Mouse (Mus musculus) left cerebral cortex, postnatal 25 days (tissue): Measurements from ENCODE around the gene Tmem108. TPM values are rescaled to one million over a fixed set of nuclear protein-coding genes. Genes with fewer than 3 reads are reported as not detected.
A peak's percentile ranks its signal among the peaks of the same experiment; 100 is the strongest.

Experiments used
- DNase-seq, 2 experiments: peaks; one replicate each; pipeline ENCODE4 v3.0.0; 2022; ENCODE audit warnings: low spot score in 2 of 2, mixed read lengths in 1 of 2
- intact Hi-C: fragments of 180-260 bp; cut with DNase I; formaldehyde crosslinking; loops from one replicate; pipeline ENCODE4 v1.15.1; 2025
- total RNA-seq, 2 experiments: library from RNA; stranded (reverse); gene quantifications; 2 replicates each; pipeline ENCODE4 v1.2.3; 2021

Tmem108 gene
- total RNA-seq, 2 experiments from 2014 or later: 30.4 to 31.4 TPM

- intact Hi-C loops: loop anchor here (2.0 to 5.0 kb wide), 2 partner anchors 110 to 505 kb away; no protein-coding TSS in a partner anchor
- no peak for DNase-seq
Observed at GRCm38 (mm10) chr9:103491985-103492384, 269.7 kb downstream of the Tmem108 start.

- peak; percentile 79 for DNase-seq
Observed at GRCm38 (mm10) chr9:103490439-103490838, 271.2 kb downstream of the Tmem108 start.

GRCm38 (mm10) chr9:103489883-103490282 lies 271.8 kb downstream of the Tmem108 start:
- intact Hi-C loops: loop anchor here (2.0 to 5.0 kb wide), 2 partner anchors 112 to 507 kb away; no protein-coding TSS in a partner anchor
- DNase-seq: no peak

More at GRCm38 (mm10) chr9:103490439-103490838, 271.2 kb downstream of the Tmem108 start:
- intact Hi-C loops: loop anchor here (2.0 to 5.0 kb wide), 2 partner anchors 112 to 506 kb away; no protein-coding TSS in a partner anchor

- intact Hi-C loops: no loop called here
- DNase-seq: no peak
Observed at GRCm38 (mm10) chr9:103489096-103489495, 272.5 kb downstream of the Tmem108 start.

GRCm38 (mm10) chr9:103486262-103486661 lies 275.4 kb downstream of the Tmem108 start:
- intact Hi-C loops: no loop called here

GRCm38 (mm10) chr9:103485606-103486005 lies 276.0 kb downstream of the Tmem108 start:
- DNase-seq: no peak
- intact Hi-C loops: no loop called here

More at GRCm38 (mm10) chr9:103486262-103486661, 275.4 kb downstream of the Tmem108 start:
- DNase-seq: no peak

GRCm38 (mm10) chr9:103480603-103481220 lies 280.9 kb downstream of the Tmem108 start:
- intact Hi-C loops: no loop called here
- DNase-seq: no peak

- intact Hi-C loops: no loop called here
- no peak for DNase-seq
Observed at GRCm38 (mm10) chr9:103480044-103480576, 281.5 kb downstream of the Tmem108 start, which contains the start of gene Bfsp2. Gene Bfsp2 (minus strand): TSS chr9:103480420.

- intact Hi-C loops: no loop called here
- no peak for DNase-seq
Observed at GRCm38 (mm10) chr9:103475414-103475813, 286.2 kb downstream of the Tmem108 start.

GRCm38 (mm10) chr9:103473915-103474688 lies 287.5 kb downstream of the Tmem108 start:
- intact Hi-C loops: no loop called here
- DNase-seq: peak; percentile 14 to 49

GRCm38 (mm10) chr9:103471784-103472183 lies 289.9 kb downstream of the Tmem108 start:
- no peak for DNase-seq
- intact Hi-C loops: no loop called here

GRCm38 (mm10) chr9:103469516-103469915 lies 292.1 kb downstream of the Tmem108 start:
- no peak for DNase-seq
- intact Hi-C loops: no loop called here

- no peak for DNase-seq
- intact Hi-C loops: no loop called here
Observed at GRCm38 (mm10) chr9:103468911-103469310, 292.7 kb downstream of the Tmem108 start.

- DNase-seq: peak in 1 of 2 experiments; percentile 19
Observed at GRCm38 (mm10) chr9:103465711-103466220, 295.9 kb downstream of the Tmem108 start.

GRCm38 (mm10) chr9:103465293-103465692 lies 296.3 kb downstream of the Tmem108 start:
- intact Hi-C loops: no loop called here
- DNase-seq: no peak

More at GRCm38 (mm10) chr9:103465711-103466220, 295.9 kb downstream of the Tmem108 start:
- intact Hi-C loops: no loop called here

GRCm38 (mm10) chr9:103463833-103464232 lies 297.8 kb downstream of the Tmem108 start:
- DNase-seq: no peak
- intact Hi-C loops: no loop called here

- no peak for DNase-seq
- intact Hi-C loops: no loop called here
Observed at GRCm38 (mm10) chr9:103459839-103460238, 301.8 kb downstream of the Tmem108 start.

- no peak for DNase-seq
- intact Hi-C loops: no loop called here
Observed at GRCm38 (mm10) chr9:103459307-103459706, 302.3 kb downstream of the Tmem108 start.

- intact Hi-C loops: no loop called here
Observed at GRCm38 (mm10) chr9:103449651-103450050, 312.0 kb downstream of the Tmem108 start.

GRCm38 (mm10) chr9:103449092-103449491 lies 312.5 kb downstream of the Tmem108 start:
- DNase-seq: no peak
- intact Hi-C loops: no loop called here

More at GRCm38 (mm10) chr9:103449651-103450050, 312.0 kb downstream of the Tmem108 start:
- no peak for DNase-seq
